Mouse (Mus musculus): ENCODE results near the gene Pth1r.

DNA sequence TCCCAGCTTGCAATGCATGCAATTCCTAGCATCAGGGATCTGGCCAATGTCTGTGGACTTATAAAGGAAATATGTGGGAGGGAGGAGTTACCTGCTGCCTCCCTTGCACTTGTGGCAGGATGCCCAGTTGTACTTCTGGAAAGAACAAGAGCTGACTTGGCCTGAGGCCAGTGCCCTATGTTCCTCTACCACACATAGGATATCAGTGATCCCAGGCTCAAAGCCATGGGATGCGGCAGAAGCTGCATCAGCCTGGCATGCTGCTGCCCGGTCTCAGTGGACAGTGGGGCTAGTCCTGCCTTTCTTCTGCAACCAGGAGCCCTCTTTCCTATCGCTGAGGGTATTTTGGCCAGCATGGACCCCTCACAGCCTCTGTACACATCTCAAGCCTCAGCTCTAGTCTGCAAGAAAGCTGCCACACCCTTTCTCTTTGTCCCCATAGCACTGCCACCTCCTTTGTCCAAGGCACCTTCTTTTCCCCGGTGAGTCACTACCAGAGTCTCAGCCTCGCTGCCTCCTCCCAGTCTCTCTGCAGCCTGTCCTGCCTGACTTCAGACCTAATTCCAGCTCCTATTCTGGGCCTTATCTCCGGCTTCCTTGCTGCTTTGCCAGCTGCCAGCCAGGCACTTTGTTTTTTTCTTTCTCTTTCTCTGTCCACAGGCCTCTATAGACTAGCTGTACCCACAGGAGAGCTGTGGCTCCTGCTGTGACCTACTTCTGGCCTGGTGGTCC lies 62.7 kb downstream of the Pth1r start:
- TF ChIP-seq GATA1 (IDR thresholded peaks at IDR 0.05; ENCODE audit: borderline replicate concordance, low read length), result no peak
- no peak for TF ChIP-seq FLI1 (IDR thresholded peaks at IDR 0.05; ENCODE audit: low read length)

Measured in megakaryocyte, embryonic 14.5 days (primary cell).